Mouse (Mus musculus) intestine, embryonic 16.5 days (tissue): ENCODE results near the gene Opcml. TPM values are rescaled to one million over a fixed set of nuclear protein-coding genes. Genes with fewer than 3 reads are reported as not detected.

Source experiments
- ATAC-seq: fragments of 200-750 bp; cut with Nextera tagmentation; 2 replicates; pipeline ENCODE4 v1.8.0; 2017; ENCODE audit warnings: moderate TSS enrichment, moderate library complexity
- H3K27ac ChIP-seq: fragments of 300-500 bp; sonication (generic); 2 replicates; pipeline ENCODE4 v1.5.1; 2014; ENCODE audit warnings: mild to moderate bottlenecking, low read length
- H3K27me3 ChIP-seq: fragments of 300-500 bp; sonication (generic); replicated peaks from 2 replicates; pipeline ENCODE4 v1.6.1; 2014; ENCODE audit warnings: low read length, control low read depth, mixed read lengths; ENCODE audit not compliant: control insufficient read depth, insufficient read depth
- H3K36me3 ChIP-seq: fragments of 300-500 bp; sonication (generic); 2 replicates; pipeline ENCODE4 v1.6.1; 2014; ENCODE audit warnings: low read length, control low read depth; ENCODE audit not compliant: control insufficient read depth, insufficient read depth
- H3K4me1 ChIP-seq: fragments of 300-500 bp; sonication (generic); 2 replicates; pipeline ENCODE4 v1.6.1; 2014; ENCODE audit warnings: low read length, control low read depth, mixed read lengths; ENCODE audit not compliant: control insufficient read depth, insufficient read depth
- H3K4me2 ChIP-seq: fragments of 300-500 bp; sonication (generic); 2 replicates; pipeline ENCODE4 v1.6.1; 2014; ENCODE audit warnings: low read depth, low read length, control low read depth
- H3K4me3 ChIP-seq: fragments of 300-500 bp; sonication (generic); 2 replicates; pipeline ENCODE4 v1.5.1; 2014; ENCODE audit warnings: mild to moderate bottlenecking, low read length
- H3K9ac ChIP-seq: fragments of 300-500 bp; sonication (generic); 2 replicates; pipeline ENCODE4 v1.6.1; 2014; ENCODE audit warnings: low read depth, low read length
- H3K9me3 ChIP-seq: fragments of 300-500 bp; sonication (generic); 2 replicates; pipeline ENCODE4 v1.6.1; 2016; ENCODE audit warnings: low read length, control low read depth; ENCODE audit not compliant: control insufficient read depth
- WGBS: fragments of 180-500 bp; shearing (Covaris S2); extraction: QIAGEN DNeasy Blood & Tissue Kit; methylation state at CpG from one replicate; pipeline ENCODE4 v1.1.7; 2014; 5-methylcytosine and 5-hydroxymethylcytosine counted together
- polyA plus RNA-seq: library from polyadenylated mRNA; unstranded; fragments of >200 nt; fragmentation: Nextera tagmentation; extraction: Ambion mirVana; gene quantifications from 2 replicates; pipeline ENCODE4 v1.2.1, GENCODE M21; 2015

Gene Opcml
- polyA plus RNA-seq, 1 experiment from 2014 or later, result 3.1 TPM

GRCm38 (mm10) chr9:27821197-27821596, 30.6 kb downstream of the Opcml start:
- Histone ChIP-seq H3K27ac (no peak overlapping the region), H3K4me2 (no peak overlapping the region), H3K4me1 (no peaks in the 10 kb centered on the region), H3K36me3 (no peaks in the 10 kb centered on the region), H3K4me3 (no peak overlapping the region), H3K27me3 (no peaks in the 10 kb centered on the region), H3K9me3 (no peaks in the 10 kb centered on the region), H3K9ac (no peak overlapping the region)
- 68% methylated on average over 1 of the region's 1 CpGs for WGBS
- no peak for ATAC-seq

- H3K36me3 ChIP-seq, result no peaks in the 10 kb centered on the region
- H3K4me1 ChIP-seq, result no peaks in the 10 kb centered on the region
- ATAC-seq, result no peak
- WGBS, result 88% methylated on average over 6 of the region's 6 CpGs
- H3K9ac ChIP-seq, result no peak overlapping the region
- H3K27me3 ChIP-seq, result no peaks in the 10 kb centered on the region
- H3K9me3 ChIP-seq, result no peaks in the 10 kb centered on the region
- no peak overlapping the region for H3K27ac ChIP-seq
- no peak overlapping the region for H3K4me2 ChIP-seq
- no peak overlapping the region for H3K4me3 ChIP-seq
These were observed 32.1 kb downstream of the Opcml start for GRCm38 (mm10) chr9:27822681-27823080.

DNA sequence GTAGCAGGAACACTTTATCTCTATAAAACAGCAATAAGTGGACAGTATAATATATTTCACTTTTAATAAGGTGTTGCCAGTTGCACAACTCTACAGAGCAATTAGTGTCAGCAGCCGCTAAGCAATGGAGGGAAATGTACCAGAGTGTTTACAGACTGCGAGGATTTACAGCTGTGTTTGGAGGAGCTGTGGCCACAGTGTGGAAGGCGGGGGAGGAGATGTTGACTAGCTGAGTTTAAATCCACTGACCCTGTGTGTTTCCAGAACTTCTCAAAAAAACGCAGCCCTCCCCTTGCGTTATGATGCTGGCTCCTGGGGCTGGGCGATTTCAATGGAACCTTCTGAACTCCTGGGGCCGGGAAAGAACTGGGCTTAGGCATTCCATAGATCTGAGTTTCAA, 33.8 kb downstream of the Opcml start:
- no peak; the same call in 1 of the 2 replicates for ATAC-seq
- no peaks in the 10 kb centered on the region for H3K4me1 ChIP-seq
- no peaks in the 10 kb centered on the region for H3K9me3 ChIP-seq

GRCm38 (mm10) chr9:27830519-27830918, 39.9 kb downstream of the Opcml start:
- no peaks in the 10 kb centered on the region for H3K36me3 ChIP-seq
- no peaks in the 10 kb centered on the region for H3K4me1 ChIP-seq
- no peak overlapping the region for H3K27ac ChIP-seq
- H3K4me2 ChIP-seq, result no peak overlapping the region
- no peak overlapping the region for H3K4me3 ChIP-seq
- H3K9ac ChIP-seq, result no peak overlapping the region
- H3K9me3 ChIP-seq, result no peaks in the 10 kb centered on the region
- WGBS, result 52% methylated on average over 5 of the region's 5 CpGs
- no peaks in the 10 kb centered on the region for H3K27me3 ChIP-seq
- ATAC-seq, result no peak

More for the DNA sequence above, 33.8 kb downstream of the Opcml start:
- Histone ChIP-seq H3K27me3 (no peaks in the 10 kb centered on the region), H3K4me2 (no peak overlapping the region), H3K27ac (no peak overlapping the region), H3K36me3 (no peaks in the 10 kb centered on the region), H3K4me3 (no peak overlapping the region), H3K9ac (no peak overlapping the region)
- WGBS, result 31% methylated on average over 7 of the region's 7 CpGs

GRCm38 (mm10) chr9:27842806-27843205, 52.2 kb downstream of the Opcml start:
- H3K9ac ChIP-seq, result no peak overlapping the region
- H3K4me2 ChIP-seq, result no peak overlapping the region
- 73% methylated on average over 5 of the region's 5 CpGs for WGBS
- no peaks in the 10 kb centered on the region for H3K27me3 ChIP-seq
- no peak overlapping the region for H3K27ac ChIP-seq
- H3K36me3 ChIP-seq, result no peaks in the 10 kb centered on the region
- ATAC-seq, result no peak
- H3K9me3 ChIP-seq, result no peaks in the 10 kb centered on the region
- no peak overlapping the region for H3K4me3 ChIP-seq
- no peaks in the 10 kb centered on the region for H3K4me1 ChIP-seq

- 69% methylated on average over 3 of the region's 3 CpGs for WGBS
- ATAC-seq, result no peak
These were observed 81.0 kb downstream of the Opcml start for GRCm38 (mm10) chr9:27871624-27872023.

GRCm38 (mm10) chr9:27889636-27890035, 99.1 kb downstream of the Opcml start:
- H3K4me2 ChIP-seq, result no peak overlapping the region
- no peak overlapping the region for H3K9ac ChIP-seq
- H3K36me3 ChIP-seq, result no peaks in the 10 kb centered on the region
- 81% methylated on average over 5 of the region's 5 CpGs for WGBS
- ATAC-seq, result no peak
- H3K27ac ChIP-seq, result no peak overlapping the region
- no peaks in the 10 kb centered on the region for H3K27me3 ChIP-seq
- no peaks in the 10 kb centered on the region for H3K9me3 ChIP-seq
- no peak overlapping the region for H3K4me3 ChIP-seq
- H3K4me1 ChIP-seq, result no peaks in the 10 kb centered on the region

More at GRCm38 (mm10) chr9:27871624-27872023, 81.0 kb downstream of the Opcml start:
- H3K4me2 ChIP-seq, result no peak overlapping the region
- no peaks in the 10 kb centered on the region for H3K9me3 ChIP-seq
- H3K27ac ChIP-seq, result no peak overlapping the region
- no peaks in the 10 kb centered on the region for H3K27me3 ChIP-seq
- H3K36me3 ChIP-seq, result no peaks in the 10 kb centered on the region
- H3K4me3 ChIP-seq, result no peak overlapping the region
- no peaks in the 10 kb centered on the region for H3K4me1 ChIP-seq
- H3K9ac ChIP-seq, result no peak overlapping the region

DNA sequence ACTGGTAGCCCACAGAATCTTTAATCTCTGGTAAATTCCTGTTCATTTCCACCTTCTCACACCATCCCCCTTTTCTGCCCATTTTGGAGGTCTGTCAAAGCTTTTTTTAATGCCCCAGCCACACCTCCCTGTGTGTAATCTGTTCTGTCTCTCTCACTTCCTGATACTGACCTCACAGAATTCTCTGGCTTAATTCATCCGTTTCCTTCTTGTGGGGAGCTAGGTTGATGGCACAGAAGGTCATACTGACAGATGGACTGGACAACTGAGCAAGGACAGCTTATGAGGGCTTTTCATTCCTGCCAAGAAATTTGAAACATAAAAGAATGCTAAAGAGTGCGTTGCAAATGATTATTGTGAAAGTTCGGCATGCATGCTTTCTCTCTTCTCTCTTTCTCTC, 126.7 kb downstream of the Opcml start:
- Histone ChIP-seq H3K9ac (no peak overlapping the region), H3K9me3 (no peaks in the 10 kb centered on the region), H3K4me1 (no peaks in the 10 kb centered on the region), H3K27ac (no peak overlapping the region), H3K4me3 (no peak overlapping the region), H3K36me3 (no peaks in the 10 kb centered on the region), H3K4me2 (no peak overlapping the region), H3K27me3 (no peaks in the 10 kb centered on the region)
- no peak for ATAC-seq
- 49% methylated on average over 3 of the region's 3 CpGs for WGBS

DNA sequence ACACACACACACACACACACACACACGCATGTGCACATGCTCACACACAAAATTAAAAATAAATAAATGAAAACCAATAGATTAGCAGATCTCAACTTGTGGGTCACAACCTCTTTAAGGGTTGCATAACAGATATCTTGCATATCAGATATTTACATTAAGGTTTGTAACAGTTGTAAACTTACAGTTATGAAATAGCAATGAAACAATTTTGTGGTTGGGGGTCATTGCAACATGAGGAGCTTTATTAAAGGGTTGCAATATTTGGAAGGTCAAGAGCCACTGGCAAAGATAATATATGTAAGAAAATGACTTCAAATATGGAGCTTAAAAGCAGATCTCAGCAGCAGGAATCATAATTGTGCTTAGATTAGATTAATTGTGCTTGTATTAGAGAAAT, 132.9 kb downstream of the Opcml start:
- 86% methylated on average over 1 of the region's 1 CpGs for WGBS
- Histone ChIP-seq H3K9ac (no peak overlapping the region), H3K27me3 (no peaks in the 10 kb centered on the region), H3K4me1 (no peaks in the 10 kb centered on the region), H3K36me3 (no peaks in the 10 kb centered on the region), H3K9me3 (no peaks in the 10 kb centered on the region), H3K27ac (no peak overlapping the region), H3K4me2 (no peak overlapping the region), H3K4me3 (no peak overlapping the region)
- no peak for ATAC-seq
